Mouse (Mus musculus): ENCODE data around the gene Cpz. TPM values are rescaled to one million over a fixed set of nuclear protein-coding genes. Genes with fewer than 3 reads are reported as not detected.

Gene Cpz
- polyA plus RNA-seq (2012): not detected in 2 replicates

DNA sequence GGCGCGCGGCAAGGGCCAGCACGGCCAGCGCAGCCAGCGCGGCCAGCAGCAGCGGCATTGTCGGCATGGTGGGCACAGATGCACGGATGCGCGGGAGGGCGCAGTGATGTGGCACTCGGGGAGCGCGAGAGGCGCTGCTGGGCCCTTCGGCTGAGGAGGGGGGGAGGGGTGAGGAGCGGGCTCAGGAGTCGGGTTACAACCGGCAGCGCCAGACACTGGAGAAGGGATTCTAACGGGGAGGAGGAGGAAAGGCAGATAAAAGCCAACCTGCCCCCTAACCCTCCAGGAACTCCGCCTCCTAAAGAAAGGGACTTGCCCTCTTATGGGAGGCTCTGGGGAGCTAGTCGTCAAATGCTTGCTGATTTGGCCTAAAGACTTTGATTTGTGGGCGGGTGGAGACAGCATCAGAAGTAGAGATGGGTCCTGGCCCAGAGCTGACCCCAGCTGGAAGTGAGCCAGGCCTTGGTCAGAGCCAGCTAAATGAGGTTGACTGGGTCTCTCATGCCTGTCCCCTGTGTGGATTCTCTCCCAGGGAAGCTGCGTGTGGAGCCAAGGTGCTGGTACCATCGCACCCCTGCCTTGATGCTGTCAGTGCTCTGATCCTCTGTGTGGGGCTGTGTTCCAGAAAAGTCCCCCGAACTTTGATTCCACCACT lies at the start of gene Cpz:
Gene Cpz (minus strand): TSS at position 230 of the 655 bp plus-strand sequence.
- no peak for TF ChIP-seq TAL1 (IDR thresholded peaks at IDR 0.05; ENCODE audit: low read length)
- TF ChIP-seq GATA1 (IDR thresholded peaks at IDR 0.05; ENCODE audit: low read length): no peak
- H3K27me3 ChIP-seq (ENCODE audit: control insufficient read depth): peaks cover 27% of the 10 kb centered on the region
- no peak within 1 kb of the TSS for H3K4me3 ChIP-seq (replicated peaks)
- no peaks in the 10 kb centered on the region for H3K9me3 ChIP-seq (ENCODE audit: control insufficient read depth, low read length)
- no peaks in the 10 kb centered on the region for H3K36me3 ChIP-seq (ENCODE audit: control insufficient read depth)
- H3K4me1 ChIP-seq (ENCODE audit: control insufficient read depth): no peaks in the 10 kb centered on the region

DNA sequence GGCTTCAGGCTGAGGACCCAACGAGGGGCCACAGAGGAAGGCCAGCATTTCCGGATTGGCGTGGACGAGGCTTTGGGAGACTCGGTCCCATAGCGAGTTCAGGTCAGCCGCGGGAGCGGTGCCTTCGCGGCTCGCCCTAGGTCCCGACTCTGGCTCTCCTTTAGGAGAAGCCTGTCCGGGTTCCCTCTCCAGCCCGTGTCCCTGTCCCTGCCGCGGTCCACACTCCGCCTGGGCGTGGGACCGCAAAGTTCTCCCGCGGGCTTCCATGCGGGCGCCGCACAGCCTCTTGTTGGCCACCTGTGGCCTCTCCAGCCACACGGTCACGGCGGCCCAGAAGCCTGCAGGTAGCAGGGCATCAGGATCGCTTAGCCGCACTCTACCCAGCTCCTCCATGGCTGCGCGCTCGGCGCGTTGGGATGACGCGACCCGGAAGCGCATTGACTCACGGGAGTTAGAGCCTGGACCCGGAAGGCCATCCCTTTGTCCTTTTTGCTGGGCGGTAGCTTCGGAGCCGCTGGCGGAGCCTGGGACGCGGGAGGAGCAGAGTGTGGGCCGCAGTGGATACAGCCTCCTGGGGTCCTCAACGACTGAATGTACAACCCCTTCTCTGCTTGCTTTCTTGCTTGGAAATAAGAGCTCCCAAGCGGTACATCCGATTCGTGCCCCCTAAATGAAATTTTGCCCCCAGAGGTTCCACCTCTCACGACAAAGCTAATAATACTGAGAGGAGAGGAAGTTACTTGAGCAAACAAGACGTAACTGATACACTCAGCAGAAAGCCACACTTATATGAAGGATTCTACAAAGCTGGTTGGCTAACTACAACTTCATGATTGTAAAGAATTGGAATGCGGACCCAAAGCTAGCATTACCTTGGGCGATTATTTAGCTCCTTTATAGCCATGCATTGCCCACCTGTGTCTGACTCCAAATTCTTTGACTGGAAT lies 49.4 kb upstream of the Cpz start, which contains the start of gene Trmt44:
Gene Trmt44 (minus strand): TSS at position 418 of the 947 bp plus-strand sequence.
- peaks cover 2% of the 10 kb centered on the region; the same call in 1 of the 2 replicates for H3K9me3 ChIP-seq (ENCODE audit: control insufficient read depth, low read length)
- TF ChIP-seq TAL1 (IDR thresholded peaks at IDR 0.05; ENCODE audit: low read length) (no peak), GATA1 (IDR thresholded peaks at IDR 0.05; ENCODE audit: low read length) (no peak)
- H3K27me3 ChIP-seq (ENCODE audit: control insufficient read depth): peaks cover 6% of the 10 kb centered on the region
- peak within 1 kb of the TSS; percentile 86 for H3K4me3 ChIP-seq (replicated peaks)
- H3K36me3 ChIP-seq (ENCODE audit: control insufficient read depth): peaks cover 36% of the 10 kb centered on the region
- peaks cover 19% of the 10 kb centered on the region for H3K4me1 ChIP-seq (ENCODE audit: control insufficient read depth)

GRCm38 (mm10) chr5:35571546-35571945 lies 46.0 kb upstream of the Cpz start:
- H3K4me1 ChIP-seq (ENCODE audit: control insufficient read depth): peaks cover 19% of the 10 kb centered on the region
- no peaks in the 10 kb centered on the region for H3K27me3 ChIP-seq (ENCODE audit: control insufficient read depth)
- TF ChIP-seq GATA1 (IDR thresholded peaks at IDR 0.05; ENCODE audit: low read length): no peak
- no peak for TF ChIP-seq TAL1 (IDR thresholded peaks at IDR 0.05; ENCODE audit: low read length)
- peaks cover 2% of the 10 kb centered on the region; the same call in 1 of the 2 replicates for H3K9me3 ChIP-seq (ENCODE audit: control insufficient read depth, low read length)
- H3K36me3 ChIP-seq (ENCODE audit: control insufficient read depth): peaks cover 66% of the 10 kb centered on the region
- no peak overlapping the region for H3K4me3 ChIP-seq (replicated peaks)

DNA sequence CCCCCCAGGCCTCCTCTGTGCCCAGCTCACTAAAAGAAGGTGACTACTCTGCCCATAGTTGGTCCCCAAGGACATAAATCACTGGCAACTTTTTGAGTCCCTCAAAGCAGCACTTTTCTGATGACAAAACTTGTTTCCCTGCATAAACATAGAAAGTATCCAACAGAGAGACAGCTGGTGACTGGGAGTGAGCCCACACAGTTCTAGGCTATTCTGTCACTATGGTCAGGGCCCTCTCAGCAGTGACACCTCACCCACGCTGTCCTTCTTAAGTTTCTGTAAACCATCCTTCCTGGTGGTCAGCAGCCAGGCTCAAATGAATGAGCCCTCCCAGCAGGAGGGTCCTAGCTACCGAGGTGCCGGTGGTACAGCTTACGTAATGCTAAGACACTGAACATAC lies 41.1 kb upstream of the Cpz start:
- Histone ChIP-seq H3K27me3 (ENCODE audit: control insufficient read depth) (no peaks in the 10 kb centered on the region), H3K36me3 (ENCODE audit: control insufficient read depth) (peaks cover 96% of the 10 kb centered on the region), H3K4me1 (ENCODE audit: control insufficient read depth) (no peaks in the 10 kb centered on the region), H3K9me3 (ENCODE audit: control insufficient read depth, low read length) (no peaks in the 10 kb centered on the region), H3K4me3 (replicated peaks) (no peak overlapping the region)
- no peak for TF ChIP-seq TAL1 (IDR thresholded peaks at IDR 0.05; ENCODE audit: low read length)
- no peak for TF ChIP-seq GATA1 (IDR thresholded peaks at IDR 0.05; ENCODE audit: low read length)

DNA sequence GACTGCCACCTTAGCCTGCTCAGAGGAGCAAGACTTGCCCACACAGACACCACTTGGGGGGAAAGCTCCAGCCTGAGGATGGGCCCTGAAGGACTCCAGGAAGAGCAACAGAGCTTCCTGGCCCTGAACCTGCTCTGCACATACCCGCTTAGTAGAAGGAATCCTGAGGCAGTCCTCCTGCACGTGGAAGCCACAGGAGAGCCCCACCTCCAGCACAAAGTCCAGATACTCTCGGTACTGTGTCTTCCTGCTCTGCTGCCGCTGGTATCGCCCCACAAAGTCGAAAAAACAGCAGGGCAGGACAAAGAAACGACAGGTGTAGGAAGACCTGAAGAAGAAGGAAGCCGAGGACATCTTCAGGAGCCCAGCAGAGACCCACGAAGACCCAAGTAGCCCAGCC lies 39.7 kb upstream of the Cpz start:
- no peak for TF ChIP-seq GATA1 (IDR thresholded peaks at IDR 0.05; ENCODE audit: low read length)
- TF ChIP-seq TAL1 (IDR thresholded peaks at IDR 0.05; ENCODE audit: low read length): no peak
- H3K4me3 ChIP-seq (replicated peaks): no peak overlapping the region
- H3K9me3 ChIP-seq (ENCODE audit: control insufficient read depth, low read length): no peaks in the 10 kb centered on the region
- H3K27me3 ChIP-seq (ENCODE audit: control insufficient read depth): no peaks in the 10 kb centered on the region
- no peaks in the 10 kb centered on the region for H3K4me1 ChIP-seq (ENCODE audit: control insufficient read depth)
- H3K36me3 ChIP-seq (ENCODE audit: control insufficient read depth): peaks cover 94% of the 10 kb centered on the region

DNA sequence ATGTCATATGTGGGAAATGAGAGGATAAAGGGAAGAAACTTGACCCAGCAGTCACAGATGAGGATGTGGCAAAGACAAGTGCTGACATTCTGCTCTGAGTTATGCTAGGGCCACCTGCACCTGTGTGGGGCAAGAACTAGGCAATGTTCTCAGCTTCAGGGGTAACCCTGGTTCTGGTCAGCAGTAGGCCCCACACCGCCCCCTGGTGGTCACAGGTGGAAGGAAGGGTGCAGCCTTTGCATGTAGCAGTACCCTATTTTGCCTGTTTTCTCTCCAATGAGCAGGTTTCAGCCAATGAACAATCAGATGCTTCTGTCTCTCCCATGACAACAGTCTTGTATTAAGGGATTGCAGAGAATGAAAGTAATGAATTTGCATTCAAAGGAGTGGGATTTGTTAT lies 38.0 kb upstream of the Cpz start:
- Histone ChIP-seq H3K4me3 (replicated peaks) (no peak overlapping the region), H3K9me3 (ENCODE audit: control insufficient read depth, low read length) (no peaks in the 10 kb centered on the region), H3K4me1 (ENCODE audit: control insufficient read depth) (no peaks in the 10 kb centered on the region), H3K36me3 (ENCODE audit: control insufficient read depth) (peaks cover 98% of the 10 kb centered on the region), H3K27me3 (ENCODE audit: control insufficient read depth) (no peaks in the 10 kb centered on the region)
- TF ChIP-seq GATA1 (IDR thresholded peaks at IDR 0.05; ENCODE audit: low read length) (no peak), TAL1 (IDR thresholded peaks at IDR 0.05; ENCODE audit: low read length) (no peak)

DNA sequence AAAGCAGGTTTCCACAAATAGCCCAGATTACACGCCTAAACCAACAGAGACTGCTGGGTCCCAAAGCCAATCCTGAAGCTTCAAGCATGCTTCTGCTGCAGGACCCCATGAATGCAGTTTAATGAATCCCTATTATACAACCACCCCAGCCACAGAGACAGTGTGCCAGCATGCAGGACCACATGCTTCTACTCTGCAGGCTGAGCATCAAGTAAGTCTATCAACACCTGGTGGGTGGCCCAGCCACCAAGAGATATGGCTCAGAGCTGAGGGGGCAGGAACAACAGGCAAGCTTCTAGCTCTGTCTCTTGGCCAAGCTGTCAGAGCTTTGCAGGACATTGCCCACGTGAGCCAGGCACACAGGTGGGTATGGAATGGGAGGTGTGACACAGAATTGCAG lies 37.1 kb upstream of the Cpz start:
- H3K36me3 ChIP-seq (ENCODE audit: control insufficient read depth): peaks cover 98% of the 10 kb centered on the region
- H3K27me3 ChIP-seq (ENCODE audit: control insufficient read depth): no peaks in the 10 kb centered on the region
- no peak for TF ChIP-seq TAL1 (IDR thresholded peaks at IDR 0.05; ENCODE audit: low read length)
- TF ChIP-seq GATA1 (IDR thresholded peaks at IDR 0.05; ENCODE audit: low read length): no peak
- H3K4me3 ChIP-seq (replicated peaks): no peak overlapping the region
- no peaks in the 10 kb centered on the region for H3K4me1 ChIP-seq (ENCODE audit: control insufficient read depth)
- H3K9me3 ChIP-seq (ENCODE audit: control insufficient read depth, low read length): no peaks in the 10 kb centered on the region

- H3K36me3 ChIP-seq (ENCODE audit: control insufficient read depth): peaks cover 90% of the 10 kb centered on the region
- H3K4me1 ChIP-seq (ENCODE audit: control insufficient read depth): no peaks in the 10 kb centered on the region
- TF ChIP-seq TAL1 (IDR thresholded peaks at IDR 0.05; ENCODE audit: low read length) (no peak), GATA1 (IDR thresholded peaks at IDR 0.05; ENCODE audit: low read length) (no peak)
- H3K9me3 ChIP-seq (ENCODE audit: control insufficient read depth, low read length): no peaks in the 10 kb centered on the region
- no peak overlapping the region for H3K4me3 ChIP-seq (replicated peaks)
- no peaks in the 10 kb centered on the region for H3K27me3 ChIP-seq (ENCODE audit: control insufficient read depth)
These were observed 33.9 kb upstream of the Cpz start for GRCm38 (mm10) chr5:35559447-35559846.
